ENCODE assay signal across 1 mouse cellular context in the genomic region with DNA sequence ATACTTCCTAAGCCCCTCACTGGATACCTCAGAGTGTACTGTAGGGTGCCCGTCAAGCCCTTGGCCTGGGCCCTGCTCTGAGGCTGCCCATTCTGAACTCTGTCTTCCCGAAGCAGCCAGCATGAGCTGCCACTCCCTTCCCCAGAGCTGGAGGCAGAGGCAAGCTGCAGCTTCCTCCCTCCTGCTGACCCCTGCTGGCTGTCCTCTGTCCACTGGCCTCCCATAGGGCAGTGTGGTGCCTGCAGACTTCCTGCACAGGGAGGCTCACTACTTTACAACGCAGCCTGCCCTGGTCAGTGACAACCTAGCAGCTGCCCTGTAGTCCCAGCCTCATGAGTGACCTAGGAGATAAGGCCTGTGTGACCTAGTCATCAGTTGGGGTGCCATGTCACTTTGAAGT.
TF ChIP-seq lines count a peak whose summit lies in the region.

No protein-coding gene starts in this region.

TF ChIP-seq in CH12.LX, 34 proteins besides CTCF, POLR2A, EP300 and RAD21 (continued from another document):
- peak; percentile 69 for TF ChIP-seq ELF1 (IDR thresholded peaks at IDR 0.05; ENCODE audit: low read depth, low read length)
- 0 out of 2 replicates have a peak, but pooled peaks have one; percentile 32 for TF ChIP-seq UBTF (IDR thresholded peaks at IDR 0.05; ENCODE audit: low read depth, low read length)
- TF ChIP-seq USF2 (conservative IDR thresholded peaks at IDR 0.05; ENCODE audit: low read depth, low read length), result no peak
- TF ChIP-seq IRF4 (IDR thresholded peaks at IDR 0.05; ENCODE audit: low read depth, low read length), result no peak
- TF ChIP-seq GABPA (IDR thresholded peaks at IDR 0.05; ENCODE audit: insufficient replicate concordance, low read depth, low read length), result no peak
- no peak for TF ChIP-seq KAT2A (IDR thresholded peaks at IDR 0.05; ENCODE audit: insufficient replicate concordance, low read length)
- TF ChIP-seq NELFE (IDR thresholded peaks at IDR 0.05; ENCODE audit: low read depth, low read length), result no peak
- TF ChIP-seq SIN3A (IDR thresholded peaks at IDR 0.05; ENCODE audit: low read length), result no peak
- no peak for TF ChIP-seq ETS1 (conservative IDR thresholded peaks at IDR 0.05; ENCODE audit: low read depth, low read length)
- TF ChIP-seq MYC (IDR thresholded peaks at IDR 0.05; ENCODE audit: low read depth, low read length), result no peak
- peak; percentile 14; the same call in 1 of the 2 replicates for TF ChIP-seq HCFC1 (IDR thresholded peaks at IDR 0.05; ENCODE audit: low read depth, low read length)
- TF ChIP-seq ZMIZ1 (IDR thresholded peaks at IDR 0.05; ENCODE audit: low read depth, low read length), result no peak
- TF ChIP-seq RCOR1 (conservative IDR thresholded peaks at IDR 0.05; ENCODE audit: low read depth, low read length), result no peak
- peak; percentile 36; the same call in 1 of the 2 replicates for TF ChIP-seq MXI1 (IDR thresholded peaks at IDR 0.05; ENCODE audit: low read depth, low read length)
- TF ChIP-seq SMC3 (IDR thresholded peaks at IDR 0.05; ENCODE audit: low read depth, low read length), result peak; percentile 90
- peak; percentile 59 for TF ChIP-seq ZC3H11A (IDR thresholded peaks at IDR 0.05; ENCODE audit: low read depth, low read length)
- no peak for TF ChIP-seq USF1 (IDR thresholded peaks at IDR 0.05; ENCODE audit: low read depth, low read length)
- TF ChIP-seq BHLHE40 (IDR thresholded peaks at IDR 0.05; ENCODE audit: low read depth, low read length), result no peak; the same call in 1 of the 2 replicates
- peak; percentile 46; the same call in 1 of the 2 replicates for TF ChIP-seq NRF1 (IDR thresholded peaks at IDR 0.05; ENCODE audit: low read depth, low read length)
- no peak for TF ChIP-seq JUN (IDR thresholded peaks at IDR 0.05; ENCODE audit: insufficient read depth, low read depth, low read length)
- peak; percentile 50; the same call in 1 of the 2 replicates for TF ChIP-seq MAZ (IDR thresholded peaks at IDR 0.05; ENCODE audit: low read depth, low read length)
- no peak for TF ChIP-seq ZKSCAN1 (IDR thresholded peaks at IDR 0.05; ENCODE audit: borderline replicate concordance, low read depth, low read length)
